Mouse (Mus musculus): ENCODE results near the gene Slc29a1. TPM values are rescaled to one million over a fixed set of nuclear protein-coding genes. Genes with fewer than 3 reads are reported as not detected.
"Not testable (repeated sequence)": the region's sequence is repeated elsewhere in the genome, so short reads cannot be mapped to it uniquely, and the experiment has no call there.

The Slc29a1 gene
- 10 to 100 TPM; 77.9 to 96.2 TPM for total RNA-seq (2021)

DNA sequence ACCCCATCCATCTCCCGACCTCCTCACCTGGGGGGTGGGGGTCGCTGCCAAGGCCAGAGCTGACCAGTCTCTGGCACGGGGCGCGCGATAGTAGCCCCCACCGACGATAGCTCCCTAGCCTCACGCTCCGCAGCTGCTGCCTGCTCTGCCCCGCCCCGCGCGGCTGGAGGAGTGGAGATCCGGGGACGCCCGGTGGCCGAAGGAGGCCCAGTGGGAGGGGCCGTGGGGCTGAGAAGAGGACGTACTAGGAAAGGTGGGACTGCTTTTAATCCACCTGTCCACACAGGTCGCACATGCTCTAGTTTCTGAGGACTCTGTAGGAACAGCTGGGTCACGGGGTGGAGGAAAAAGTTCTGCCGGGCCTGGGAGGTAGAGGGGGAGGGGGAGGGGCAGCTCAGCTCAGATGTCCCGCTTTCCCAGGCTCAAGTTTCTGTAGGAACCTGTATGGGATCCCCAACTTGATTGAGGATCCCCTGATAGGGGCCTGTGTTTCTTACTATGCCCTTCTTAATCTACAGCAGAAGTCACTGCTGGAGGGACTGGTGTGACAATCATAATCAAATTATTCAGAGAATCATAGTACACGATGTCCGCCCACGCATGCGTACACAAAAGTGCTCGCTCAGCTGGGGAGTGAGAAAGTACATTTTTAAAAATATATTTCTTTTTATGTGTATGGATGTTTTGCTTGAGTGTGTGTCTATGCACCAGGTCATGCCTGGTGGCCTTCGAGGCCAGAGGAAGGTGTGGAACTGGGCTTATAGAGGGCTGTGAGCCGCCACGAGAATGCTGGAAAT lies at the start of gene Slc29a1:
Gene Slc29a1, minus strand, starts transcription at position 161 of the 797 bp plus-strand sequence.
- DNase-seq: peak; percentile 76

- DNase-seq: no peak
Observed at GRCm38 (mm10) chr17:45644185-45644584, 44.8 kb upstream of the Slc29a1 start.

GRCm38 (mm10) chr17:45642701-45643100 lies 43.3 kb upstream of the Slc29a1 start:
- DNase-seq: peak; percentile 82

- no peak for DNase-seq
Observed at GRCm38 (mm10) chr17:45641981-45642380, 42.6 kb upstream of the Slc29a1 start.

GRCm38 (mm10) chr17:45638596-45639295 lies 39.3 kb upstream of the Slc29a1 start:
- no peak for DNase-seq

DNA sequence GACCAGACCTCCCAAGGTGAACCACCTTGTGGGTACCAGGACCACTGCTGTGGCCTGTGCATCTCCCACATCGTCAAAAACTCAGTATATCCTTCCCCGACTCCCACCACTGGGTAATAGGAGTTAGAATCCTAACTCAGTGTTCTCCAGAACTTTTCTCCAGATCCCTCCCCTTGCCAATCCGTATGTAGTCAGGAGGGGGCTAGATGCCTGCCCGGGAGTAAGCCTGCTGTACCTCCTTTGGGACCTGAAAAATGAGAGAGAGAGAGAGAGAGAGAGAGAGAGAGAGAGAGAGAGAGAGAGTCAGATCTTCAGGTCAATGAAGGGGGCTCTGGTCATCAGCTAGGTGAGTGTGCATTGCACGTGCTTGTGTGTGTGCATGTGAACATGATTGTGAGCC lies 34.6 kb upstream of the Slc29a1 start:
- no peak for DNase-seq

DNA sequence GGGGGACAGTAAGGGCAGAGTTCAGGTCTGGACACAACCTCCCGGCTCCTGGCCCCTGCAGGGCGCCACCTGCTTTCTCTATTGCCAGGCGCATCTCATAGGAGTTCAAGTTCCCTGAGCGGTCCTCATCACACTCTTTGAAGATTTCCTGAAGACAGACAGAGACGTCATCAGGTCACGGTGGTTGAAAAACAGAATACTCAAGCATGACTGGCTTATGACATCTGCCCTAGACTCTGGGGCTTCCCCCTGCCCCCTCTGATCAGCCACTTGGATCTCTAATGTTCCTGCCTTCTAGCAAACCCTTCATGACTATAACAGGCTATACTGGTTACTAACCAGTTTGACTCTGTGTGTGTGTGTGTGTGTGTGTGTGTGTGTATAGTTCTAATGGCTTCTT lies 32.5 kb upstream of the Slc29a1 start:
- no peak for DNase-seq

- DNase-seq: no peak
Observed at GRCm38 (mm10) chr17:45630992-45631391, 31.6 kb upstream of the Slc29a1 start.

GRCm38 (mm10) chr17:45629861-45630694 lies 30.7 kb upstream of the Slc29a1 start:
- peak; percentile 75 for DNase-seq

DNA sequence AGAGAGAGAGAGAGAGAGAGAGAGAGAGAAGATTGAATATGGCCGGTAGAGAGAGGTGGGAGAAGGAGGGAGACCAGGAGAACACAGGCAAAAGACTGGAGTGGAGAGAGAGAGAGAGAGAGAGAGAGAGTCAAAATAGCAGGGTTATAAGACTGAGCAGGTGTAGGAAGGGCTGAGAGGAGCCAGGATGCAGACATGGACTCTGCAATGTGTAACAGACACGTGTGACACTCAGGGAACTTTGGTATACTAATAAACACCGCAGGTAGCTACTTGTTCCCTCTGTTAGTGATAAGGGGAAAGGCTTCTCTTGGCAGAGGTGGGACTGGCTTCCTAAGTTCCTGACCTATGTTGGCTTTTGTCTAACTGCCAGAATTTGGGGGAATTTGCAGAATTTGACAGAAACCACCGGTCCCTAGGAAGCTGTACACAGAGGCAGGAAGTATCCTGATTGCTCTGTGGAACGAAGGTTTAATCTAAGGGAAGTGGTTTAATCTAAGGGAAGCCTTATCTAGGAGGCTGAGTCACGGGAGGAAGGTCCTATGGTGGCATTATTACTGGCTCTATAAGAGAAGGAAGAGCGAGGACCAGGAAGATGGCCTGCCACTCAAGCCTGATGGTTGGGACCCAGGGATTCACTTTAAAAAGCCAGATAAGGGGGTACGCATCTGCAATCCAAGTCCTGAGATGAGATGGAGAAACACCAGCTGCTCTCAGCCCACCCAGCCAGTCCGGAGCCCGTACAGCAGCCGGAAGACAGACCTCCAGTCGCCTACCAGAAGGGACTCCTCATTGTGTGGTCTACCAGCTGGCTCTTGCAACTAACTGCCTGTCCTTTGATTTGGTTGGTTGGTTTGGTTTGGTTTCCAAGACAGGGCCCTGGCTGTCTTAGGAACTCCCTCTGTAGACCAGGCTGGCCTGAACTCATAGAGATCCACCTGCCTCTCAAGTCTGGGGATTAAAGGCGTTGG lies 29.8 kb upstream of the Slc29a1 start:
- DNase-seq: peak; percentile 17

DNA sequence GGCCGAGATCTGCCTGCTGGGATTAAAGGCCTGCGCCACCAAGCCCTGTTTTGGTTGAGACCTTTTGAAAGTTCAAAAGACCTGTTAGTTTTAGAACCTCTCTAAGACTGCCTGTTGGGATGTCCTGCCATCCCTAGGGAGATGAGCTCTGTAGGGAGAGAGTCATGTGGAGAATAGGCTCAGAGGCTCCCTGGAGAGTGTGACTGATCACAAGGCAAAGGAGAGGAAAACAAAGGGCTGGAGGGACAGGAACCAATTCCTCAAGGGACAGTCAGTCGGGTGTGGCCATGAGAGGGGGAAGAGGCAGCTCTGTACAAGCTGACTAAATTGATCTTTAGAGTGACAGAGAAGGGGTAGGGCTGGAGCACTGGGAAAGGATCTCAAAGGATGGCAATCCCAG lies 28.8 kb upstream of the Slc29a1 start:
- no peak for DNase-seq

DNA sequence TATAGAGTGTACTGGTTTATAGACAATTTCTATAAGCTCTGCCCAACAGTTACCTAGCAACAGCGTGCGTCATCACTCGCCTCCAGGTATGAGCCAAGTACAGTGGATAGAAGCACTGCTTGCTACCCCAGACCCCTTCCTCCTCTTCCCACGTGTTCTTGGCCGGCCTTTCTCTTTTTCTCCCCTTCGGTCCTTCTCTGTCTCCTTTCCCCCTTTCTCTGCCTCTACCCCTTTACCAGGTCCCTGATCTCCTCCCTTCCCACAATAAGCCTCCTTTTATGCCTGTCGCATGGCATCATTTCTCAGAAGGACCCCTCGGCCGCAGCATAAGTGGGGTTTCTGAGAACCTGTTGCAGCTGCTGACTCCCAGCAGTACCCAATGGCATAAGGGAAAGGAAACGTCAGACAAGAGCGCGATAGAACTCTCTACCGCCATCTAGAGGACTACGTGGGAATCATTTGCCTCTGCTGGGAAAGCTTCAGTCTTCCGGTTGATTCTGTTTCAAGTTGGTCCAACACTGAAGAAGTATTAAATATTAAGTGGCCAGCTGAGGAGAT lies 27.2 kb upstream of the Slc29a1 start:
- peak; percentile 80 for DNase-seq

- DNase-seq: not testable (repeated sequence)
Observed at GRCm38 (mm10) chr17:45623425-45623824, 24.0 kb upstream of the Slc29a1 start.

GRCm38 (mm10) chr17:45619386-45620256 lies 20.2 kb upstream of the Slc29a1 start:
- DNase-seq: peak; percentile 51

GRCm38 (mm10) chr17:45618941-45619385 lies 19.6 kb upstream of the Slc29a1 start:
- peak; percentile 57 for DNase-seq

- DNase-seq: no peak
Observed at GRCm38 (mm10) chr17:45617655-45618054, 18.2 kb upstream of the Slc29a1 start.

- DNase-seq: no peak
Observed at GRCm38 (mm10) chr17:45616679-45617078, 17.3 kb upstream of the Slc29a1 start.

DNA sequence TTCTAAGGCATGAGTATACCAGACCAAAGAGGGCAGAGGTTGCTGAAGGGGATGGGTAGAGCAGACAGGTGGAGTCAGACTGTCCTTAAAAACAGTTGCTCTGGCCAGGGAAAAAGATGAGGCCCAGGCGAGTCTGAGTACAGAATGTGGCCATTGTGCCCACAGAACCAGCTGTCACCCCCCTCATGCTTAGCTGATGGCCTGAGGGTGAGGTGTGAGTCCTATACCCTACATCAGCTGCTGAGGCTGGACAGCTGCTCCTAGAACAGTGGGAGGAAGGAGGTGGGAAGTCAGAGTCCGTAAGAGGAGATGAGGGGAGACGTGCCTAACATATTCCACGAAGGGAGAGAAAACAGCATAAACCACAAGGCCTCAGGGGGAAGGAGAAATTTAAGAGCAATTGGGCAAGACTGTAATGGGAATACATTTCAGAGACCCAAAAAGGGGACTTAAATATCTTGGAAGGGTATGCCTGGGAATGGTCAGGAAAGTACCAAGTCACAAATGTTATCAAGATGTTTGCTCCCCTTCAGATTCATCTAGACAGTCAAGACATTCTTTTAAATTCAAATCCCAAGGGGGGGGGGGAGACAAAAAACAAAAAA lies 16.7 kb upstream of the Slc29a1 start:
- no peak for DNase-seq

DNA sequence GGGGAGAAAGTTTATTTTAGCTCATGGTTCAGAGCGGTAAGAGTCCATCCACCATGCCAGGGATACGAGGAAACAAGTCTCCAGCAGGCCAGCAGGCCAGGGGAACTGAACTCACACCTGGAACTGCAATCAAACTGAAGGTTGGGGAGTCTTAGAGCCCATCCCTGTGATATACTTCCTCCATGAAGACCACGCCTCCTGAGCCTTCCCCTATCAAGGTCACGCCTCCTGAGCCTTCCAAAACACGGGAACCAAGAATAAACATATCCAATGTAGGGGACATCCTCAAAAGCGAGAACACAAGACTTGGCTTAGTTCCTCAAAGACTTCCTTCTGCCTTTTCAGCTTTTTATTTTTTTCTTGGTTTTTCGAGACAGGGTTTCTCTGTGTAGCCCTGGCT lies 13.5 kb upstream of the Slc29a1 start:
- no peak for DNase-seq

GRCm38 (mm10) chr17:45612008-45612407 lies 12.6 kb upstream of the Slc29a1 start:
- DNase-seq: no peak
